Mouse (Mus musculus): ENCODE data around the gene Upk2.

Gene Upk2

GRCm38 (mm10) chr9:44454891-44455220 lies at the start of gene Upk2:
Upk2 (minus strand) TSS chr9:44454976.
- TF ChIP-seq GATA4 (IDR thresholded peaks at IDR 0.05; ENCODE audit: insufficient replicate concordance, low read length) = no peak

GRCm38 (mm10) chr9:44502006-44502405 lies 47.2 kb upstream of the Upk2 start:
- TF ChIP-seq GATA4 (IDR thresholded peaks at IDR 0.05; ENCODE audit: insufficient replicate concordance, low read length) = no peak

- no peak for TF ChIP-seq GATA4 (IDR thresholded peaks at IDR 0.05; ENCODE audit: insufficient replicate concordance, low read length)
Observed at GRCm38 (mm10) chr9:44501206-44501879, 46.6 kb upstream of the Upk2 start.

- no peak for TF ChIP-seq GATA4 (IDR thresholded peaks at IDR 0.05; ENCODE audit: insufficient replicate concordance, low read length)
Observed at GRCm38 (mm10) chr9:44500638-44501175, 45.9 kb upstream of the Upk2 start.

GRCm38 (mm10) chr9:44500163-44500533 lies 45.4 kb upstream of the Upk2 start:
- TF ChIP-seq GATA4 (IDR thresholded peaks at IDR 0.05; ENCODE audit: insufficient replicate concordance, low read length) = no peak

- no peak for TF ChIP-seq GATA4 (IDR thresholded peaks at IDR 0.05; ENCODE audit: insufficient replicate concordance, low read length)
Observed at GRCm38 (mm10) chr9:44499356-44500162, 44.8 kb upstream of the Upk2 start.

- TF ChIP-seq GATA4 (IDR thresholded peaks at IDR 0.05; ENCODE audit: insufficient replicate concordance, low read length) = no peak
Observed at GRCm38 (mm10) chr9:44498421-44499355, 43.9 kb upstream of the Upk2 start.

GRCm38 (mm10) chr9:44497624-44498377 lies 43.0 kb upstream of the Upk2 start:
- no peak for TF ChIP-seq GATA4 (IDR thresholded peaks at IDR 0.05; ENCODE audit: insufficient replicate concordance, low read length)

GRCm38 (mm10) chr9:44496803-44497461 lies 42.2 kb upstream of the Upk2 start:
- no peak for TF ChIP-seq GATA4 (IDR thresholded peaks at IDR 0.05; ENCODE audit: insufficient replicate concordance, low read length)

GRCm38 (mm10) chr9:44495810-44496344 lies 41.1 kb upstream of the Upk2 start:
- TF ChIP-seq GATA4 (IDR thresholded peaks at IDR 0.05; ENCODE audit: insufficient replicate concordance, low read length) = no peak

- TF ChIP-seq GATA4 (IDR thresholded peaks at IDR 0.05; ENCODE audit: insufficient replicate concordance, low read length) = no peak
Observed at GRCm38 (mm10) chr9:44494863-44495809, 40.4 kb upstream of the Upk2 start.

- TF ChIP-seq GATA4 (IDR thresholded peaks at IDR 0.05; ENCODE audit: insufficient replicate concordance, low read length) = no peak; the same call in 1 of the 2 replicates
Observed at GRCm38 (mm10) chr9:44494261-44494862, 39.6 kb upstream of the Upk2 start.
